Mouse (Mus musculus) central nervous system, embryonic 14 days (tissue): ENCODE data around the gene Rad18. TPM values are rescaled to one million over a fixed set of nuclear protein-coding genes. Genes with fewer than 3 reads are reported as not detected.

Experiments
- polyA plus RNA-seq: library from polyadenylated mRNA; depleted of rRNA; stranded (reverse); fragments of >200 nt; gene quantifications from 2 replicates; pipeline ENCODE4 v1.2.3, GENCODE M21; 2012; rRNA removed

Rad18 gene
- polyA plus RNA-seq: 7.3 and 8.2 TPM in 2 replicates

GRCm38 (mm10) chr6:112696056-112696950 lies at the start of gene Rad18:
TSS of gene Rad18 (minus strand) at chr6:112696686.

Other genes starting within 250 kb of the Rad18 start
- 0.17 and 6.0 TPM in 2 replicates for gene Cav3, start 237.2 kb downstream of the Rad18 start, polyA plus RNA-seq
- gene Oxtr, start 206.7 kb downstream of the Rad18 start, polyA plus RNA-seq: 0.55 and 0.74 TPM in 2 replicates